15 mouse cellular contexts compared by ENCODE assay signal in the genomic region with DNA sequence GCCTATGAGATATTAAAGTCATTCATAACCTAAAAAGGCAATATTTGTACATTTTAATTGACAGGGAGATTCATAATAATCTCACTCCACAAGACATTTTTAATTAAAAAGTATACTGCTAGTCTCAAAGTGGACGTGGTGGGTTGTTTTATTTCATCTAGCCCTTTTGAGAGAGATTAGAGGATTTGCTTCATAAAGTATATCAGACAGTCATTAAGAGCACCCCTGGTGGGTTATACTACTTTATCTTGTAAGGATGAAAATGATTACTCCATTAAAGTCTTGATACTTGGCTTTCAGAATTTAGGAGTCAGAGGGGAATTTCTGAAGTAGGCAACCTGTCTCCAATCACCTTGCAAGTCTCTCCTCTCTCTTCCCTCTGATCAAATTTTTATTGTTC.
"Had no signal": no experiment of that assay in that cellular context is flagged by ENCODE, and none has a peak within 500 bp of the region (broad histone marks: within the 10 kb centered on the region; RNA-seq: fewer than 3 reads in every experiment).

No protein-coding gene starts in this region.

- H3K27me3 ChIP-seq: neural tube, embryonic 12.5 days; stomach, embryonic 15.5 days had no signal

- H3K9me3 ChIP-seq: neural tube, embryonic 12.5 days; stomach, embryonic 15.5 days had no signal

- H3K4me1 ChIP-seq: neural tube, embryonic 12.5 days; stomach, embryonic 15.5 days had no signal

- DNase-seq: retina, postnatal 1 day; right cerebral cortex, adult 18-20 months; right cerebral cortex, postnatal 14 days; right cerebral cortex, postnatal 25 days; right cerebral cortex, postnatal 4 days; spleen, adult 18-20 months; thymus, adult 18-20 months; thymus, adult 2 months; thymus, postnatal 14 days; thymus, postnatal 25 days; thymus, postnatal 36 days; thymus, postnatal 4 days had no signal

- H3K4me3 ChIP-seq: neural tube, embryonic 12.5 days; stomach, embryonic 15.5 days had no signal

- H3K36me3 ChIP-seq: neural tube, embryonic 12.5 days; stomach, embryonic 15.5 days had no signal

- H3K27ac ChIP-seq: neural tube, embryonic 12.5 days; stomach, embryonic 15.5 days; stomach, postnatal 0 days had no signal

- H3K9ac ChIP-seq: neural tube, embryonic 12.5 days; stomach, embryonic 15.5 days had no signal

- H3K4me2 ChIP-seq: neural tube, embryonic 12.5 days; stomach, embryonic 15.5 days had no signal
